Mouse (Mus musculus): Measurements from ENCODE around the gene Pter. TPM values are rescaled to one million over a fixed set of nuclear protein-coding genes. Genes with fewer than 3 reads are reported as not detected.

Pter gene
- polyA plus RNA-seq, 1 experiment from 2014 or later, result 15.3 TPM

GRCm38 (mm10) chr2:12938641-12939040, 14.8 kb downstream of the Pter start:
- H3K4me2 ChIP-seq (replicated peaks), result no peak overlapping the region
- H3K4me3 ChIP-seq, result no peak overlapping the region

GRCm38 (mm10) chr2:12956703-12957424, 33.0 kb downstream of the Pter start:
- ATAC-seq (ENCODE audit: low FRiP score, low read depth), result no peak
- Histone ChIP-seq H3K9ac (no peak overlapping the region), H3K4me2 (replicated peaks) (no peak overlapping the region), H3K36me3 (no peaks in the 10 kb centered on the region), H3K9me3 (no peaks in the 10 kb centered on the region), H3K27ac (no peak overlapping the region), H3K4me1 (no peaks in the 10 kb centered on the region), H3K27me3 (no peaks in the 10 kb centered on the region), H3K4me3 (no peak overlapping the region)

More at GRCm38 (mm10) chr2:12938641-12939040, 14.8 kb downstream of the Pter start:
- Histone ChIP-seq H3K27ac (no peak overlapping the region), H3K4me1 (no peaks in the 10 kb centered on the region), H3K36me3 (no peaks in the 10 kb centered on the region), H3K9me3 (no peaks in the 10 kb centered on the region), H3K9ac (no peak overlapping the region), H3K27me3 (no peaks in the 10 kb centered on the region)
- no peak for ATAC-seq (ENCODE audit: low FRiP score, low read depth)
- WGBS, result 79% methylated on average over 2 of the region's 2 CpGs

GRCm38 (mm10) chr2:12970049-12970724, 46.3 kb downstream of the Pter start:
- Histone ChIP-seq H3K4me3 (no peak overlapping the region), H3K36me3 (no peaks in the 10 kb centered on the region), H3K9ac (no peak overlapping the region), H3K9me3 (no peaks in the 10 kb centered on the region), H3K4me1 (no peaks in the 10 kb centered on the region), H3K4me2 (replicated peaks) (no peak overlapping the region), H3K27ac (no peak overlapping the region), H3K27me3 (no peaks in the 10 kb centered on the region)
- 42% methylated on average over 12 of the region's 12 CpGs for WGBS
- 0 out of 2 replicates have a peak, but pooled peaks have one; percentile 66 for ATAC-seq (ENCODE audit: low FRiP score, low read depth)

GRCm38 (mm10) chr2:12973752-12974151, 49.9 kb downstream of the Pter start:
- H3K27ac ChIP-seq, result no peak overlapping the region
- 58% methylated on average over 2 of the region's 2 CpGs for WGBS
- H3K9ac ChIP-seq, result no peak overlapping the region
- H3K4me1 ChIP-seq, result peaks cover 4% of the 10 kb centered on the region; the same call in 1 of the 2 replicates
- H3K4me2 ChIP-seq (replicated peaks), result no peak overlapping the region
- no peak overlapping the region for H3K4me3 ChIP-seq
- H3K9me3 ChIP-seq, result no peaks in the 10 kb centered on the region
- ATAC-seq (ENCODE audit: low FRiP score, low read depth), result no peak
- H3K27me3 ChIP-seq, result no peaks in the 10 kb centered on the region
- no peaks in the 10 kb centered on the region for H3K36me3 ChIP-seq

GRCm38 (mm10) chr2:12977367-12977766, 53.5 kb downstream of the Pter start:
- Histone ChIP-seq H3K27me3 (no peaks in the 10 kb centered on the region), H3K4me3 (no peak overlapping the region), H3K4me2 (replicated peaks) (no peak overlapping the region), H3K9me3 (no peaks in the 10 kb centered on the region), H3K36me3 (no peaks in the 10 kb centered on the region), H3K27ac (no peak overlapping the region), H3K4me1 (peaks cover 6% of the 10 kb centered on the region; the same call in 1 of the 2 replicates), H3K9ac (no peak overlapping the region)
- WGBS, result 92% methylated on average over 7 of the region's 7 CpGs
- ATAC-seq (ENCODE audit: low FRiP score, low read depth), result no peak

- Histone ChIP-seq H3K4me3 (no peak overlapping the region), H3K27me3 (no peaks in the 10 kb centered on the region), H3K27ac (no peak overlapping the region), H3K9me3 (no peaks in the 10 kb centered on the region), H3K4me2 (replicated peaks) (no peak overlapping the region), H3K9ac (no peak overlapping the region), H3K36me3 (no peaks in the 10 kb centered on the region), H3K4me1 (peaks cover 6% of the 10 kb centered on the region; the same call in 1 of the 2 replicates)
- ATAC-seq (ENCODE audit: low FRiP score, low read depth), result no peak
- WGBS, result 56% methylated on average over 4 of the region's 4 CpGs
Observed at GRCm38 (mm10) chr2:12978771-12979170, 54.9 kb downstream of the Pter start.

- no peaks in the 10 kb centered on the region for H3K36me3 ChIP-seq
- no peak for ATAC-seq (ENCODE audit: low FRiP score, low read depth)
- H3K27me3 ChIP-seq, result no peaks in the 10 kb centered on the region
- no peaks in the 10 kb centered on the region for H3K4me1 ChIP-seq
- no peak overlapping the region for H3K9ac ChIP-seq
- H3K27ac ChIP-seq, result no peak overlapping the region
- H3K4me3 ChIP-seq, result no peak overlapping the region
- H3K9me3 ChIP-seq, result no peaks in the 10 kb centered on the region
- 62% methylated on average over 4 of the region's 4 CpGs for WGBS
- no peak overlapping the region for H3K4me2 ChIP-seq (replicated peaks)
Observed at GRCm38 (mm10) chr2:12984901-12985732, 61.3 kb downstream of the Pter start.

- H3K4me3 ChIP-seq, result no peak overlapping the region
- no peak for ATAC-seq (ENCODE audit: low FRiP score, low read depth)
- no peak overlapping the region for H3K27ac ChIP-seq
- no peak overlapping the region for H3K4me2 ChIP-seq (replicated peaks)
- WGBS, result 69% methylated on average over 2 of the region's 2 CpGs
- no peaks in the 10 kb centered on the region for H3K9me3 ChIP-seq
- no peak overlapping the region for H3K9ac ChIP-seq
- no peaks in the 10 kb centered on the region for H3K27me3 ChIP-seq
- no peaks in the 10 kb centered on the region for H3K4me1 ChIP-seq
- H3K36me3 ChIP-seq, result no peaks in the 10 kb centered on the region
Observed at GRCm38 (mm10) chr2:13000026-13000425, 76.2 kb downstream of the Pter start.

GRCm38 (mm10) chr2:13008433-13008832, 84.6 kb downstream of the Pter start:
- no peak overlapping the region for H3K4me2 ChIP-seq (replicated peaks)
- H3K27ac ChIP-seq, result no peak overlapping the region
- no peaks in the 10 kb centered on the region for H3K36me3 ChIP-seq
- 69% methylated on average over 1 of the region's 1 CpGs for WGBS
- ATAC-seq (ENCODE audit: low FRiP score, low read depth), result no peak
- no peaks in the 10 kb centered on the region for H3K9me3 ChIP-seq
- H3K4me3 ChIP-seq, result no peak overlapping the region
- H3K9ac ChIP-seq, result no peak overlapping the region
- peaks cover 26% of the 10 kb centered on the region for H3K4me1 ChIP-seq
- peaks cover 46% of the 10 kb centered on the region for H3K27me3 ChIP-seq

GRCm38 (mm10) chr2:13009261-13009972, 85.6 kb downstream of the Pter start:
- Histone ChIP-seq H3K27me3 (peaks cover 52% of the 10 kb centered on the region), H3K4me3 (peak overlapping the region; percentile 60), H3K4me2 (replicated peaks) (peak overlapping the region; percentile 99), H3K27ac (no peak overlapping the region), H3K9ac (no peak overlapping the region), H3K9me3 (no peaks in the 10 kb centered on the region), H3K36me3 (no peaks in the 10 kb centered on the region), H3K4me1 (peaks cover 26% of the 10 kb centered on the region)
- peak; percentile 45; the same call in 1 of the 2 replicates for ATAC-seq (ENCODE audit: low FRiP score, low read depth)
- 9% methylated on average over 18 of the region's 18 CpGs for WGBS

GRCm38 (mm10) chr2:13010030-13010459, 86.2 kb downstream of the Pter start:
- WGBS, result 2% methylated on average over 31 of the region's 31 CpGs
- Histone ChIP-seq H3K4me1 (peaks cover 26% of the 10 kb centered on the region), H3K36me3 (no peaks in the 10 kb centered on the region), H3K27ac (no peak overlapping the region), H3K4me3 (peak overlapping the region; percentile 60), H3K9me3 (no peaks in the 10 kb centered on the region), H3K4me2 (replicated peaks) (peak overlapping the region; percentile 99), H3K9ac (peak overlapping the region; percentile 65; the same call in 1 of the 2 replicates), H3K27me3 (peaks cover 52% of the 10 kb centered on the region)
- peak; percentile 54; the same call in 1 of the 2 replicates for ATAC-seq (ENCODE audit: low FRiP score, low read depth)
